Mouse (Mus musculus) testis, adult 2 months (tissue): ENCODE measurements around the gene Xkr7. TPM values are rescaled to one million over a fixed set of nuclear protein-coding genes. Genes with fewer than 3 reads are reported as not detected.
A peak's percentile ranks its signal among the peaks of the same experiment; 100 is the strongest.

Experiments
- H3K27ac ChIP-seq: fragments of 200-500 bp; 2 replicates; pipeline ENCODE4 v1.5.1; 2012; ENCODE audit warnings: low read depth, low read length; ENCODE audit not compliant: control insufficient read depth, insufficient read depth
- H3K27me3 ChIP-seq: fragments of 200-500 bp; 2 replicates; pipeline ENCODE4 v1.6.1; 2012; ENCODE audit warnings: mild to moderate bottlenecking, low read length, moderate library complexity; ENCODE audit not compliant: control insufficient read depth, insufficient read depth
- H3K36me3 ChIP-seq: fragments of 200-500 bp; 2 replicates; pipeline ENCODE4 v1.6.1; 2012; ENCODE audit warnings: mild to moderate bottlenecking, low read length; ENCODE audit not compliant: control insufficient read depth, insufficient read depth
- H3K4me1 ChIP-seq: fragments of 200-500 bp; 2 replicates; pipeline ENCODE4 v1.6.1; 2012; ENCODE audit warnings: low read length; ENCODE audit not compliant: control insufficient read depth, insufficient read depth
- H3K4me3 ChIP-seq: fragments of 200-500 bp; 2 replicates; pipeline ENCODE4 v1.5.1; 2012; ENCODE audit warnings: low read depth, mild to moderate bottlenecking, low read length, moderate library complexity, mixed read lengths; ENCODE audit not compliant: control insufficient read depth
- CTCF ChIP-seq: fragments of 200-500 bp; IDR thresholded peaks from 2 replicates; pipeline ENCODE4 v1.5.1; 2012; ENCODE audit warnings: low read depth, mild to moderate bottlenecking, inconsistent platforms, low read length, moderate library complexity; ENCODE audit not compliant: control insufficient read depth, insufficient read depth, insufficient replicate concordance
- POLR2A ChIP-seq: fragments of 200-500 bp; IDR thresholded peaks from 2 replicates; pipeline ENCODE4 v1.6.1; 2012; ENCODE audit warnings: low read depth, mild to moderate bottlenecking, inconsistent platforms, low read length, moderate library complexity; ENCODE audit not compliant: control insufficient read depth
- polyA plus RNA-seq: library from polyadenylated mRNA; depleted of rRNA; stranded (reverse); fragments of >200 nt; gene quantifications from 2 replicates; pipeline ENCODE4 v1.2.3, GENCODE M21; 2012

The Xkr7 gene
- polyA plus RNA-seq, 1 experiment: 1.1 TPM

DNA sequence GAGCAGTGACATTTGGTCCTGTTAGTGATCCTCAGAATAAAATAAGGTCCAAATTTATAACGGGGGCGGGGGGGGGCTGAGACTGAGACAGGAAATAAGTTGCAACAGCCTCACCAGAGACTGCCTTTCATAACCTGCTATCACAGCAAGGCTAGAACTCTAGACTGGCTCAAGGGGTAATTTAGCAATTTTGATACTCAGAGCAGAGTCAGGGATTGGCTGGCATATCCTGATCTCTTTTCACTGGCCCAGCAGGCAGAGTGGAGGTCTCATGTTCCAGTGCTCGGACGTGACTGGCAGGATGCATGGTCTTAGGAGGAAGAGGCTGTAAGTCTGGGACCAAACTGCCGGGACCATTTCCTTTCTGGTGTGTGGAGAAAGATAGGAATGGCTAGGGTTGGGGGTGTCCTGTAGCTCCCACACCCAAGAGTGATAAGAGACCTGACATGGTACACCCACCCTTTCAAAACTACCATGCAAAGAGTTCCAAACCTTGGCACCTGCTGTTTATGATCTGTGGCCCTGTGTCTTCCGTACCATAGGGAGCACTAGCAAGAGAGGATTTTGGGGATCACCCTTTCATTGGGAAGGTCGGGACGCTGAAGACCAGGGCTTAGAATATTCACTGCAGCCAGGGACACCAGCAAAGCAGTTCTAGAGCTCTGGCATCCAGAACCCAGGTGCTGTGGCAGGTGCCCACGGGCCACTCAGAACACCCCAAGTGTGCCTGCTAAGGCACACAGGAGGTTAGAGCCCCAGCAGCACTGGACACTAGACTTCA, 32.7 kb downstream of the Xkr7 start:
- Histone ChIP-seq H3K4me3 (no peak overlapping the region), H3K27ac (no peak overlapping the region), H3K36me3 (no peaks in the 10 kb centered on the region), H3K27me3 (no peaks in the 10 kb centered on the region), H3K4me1 (peaks cover 15% of the 10 kb centered on the region)
- TF ChIP-seq CTCF (no peak), POLR2A (no peak)

DNA sequence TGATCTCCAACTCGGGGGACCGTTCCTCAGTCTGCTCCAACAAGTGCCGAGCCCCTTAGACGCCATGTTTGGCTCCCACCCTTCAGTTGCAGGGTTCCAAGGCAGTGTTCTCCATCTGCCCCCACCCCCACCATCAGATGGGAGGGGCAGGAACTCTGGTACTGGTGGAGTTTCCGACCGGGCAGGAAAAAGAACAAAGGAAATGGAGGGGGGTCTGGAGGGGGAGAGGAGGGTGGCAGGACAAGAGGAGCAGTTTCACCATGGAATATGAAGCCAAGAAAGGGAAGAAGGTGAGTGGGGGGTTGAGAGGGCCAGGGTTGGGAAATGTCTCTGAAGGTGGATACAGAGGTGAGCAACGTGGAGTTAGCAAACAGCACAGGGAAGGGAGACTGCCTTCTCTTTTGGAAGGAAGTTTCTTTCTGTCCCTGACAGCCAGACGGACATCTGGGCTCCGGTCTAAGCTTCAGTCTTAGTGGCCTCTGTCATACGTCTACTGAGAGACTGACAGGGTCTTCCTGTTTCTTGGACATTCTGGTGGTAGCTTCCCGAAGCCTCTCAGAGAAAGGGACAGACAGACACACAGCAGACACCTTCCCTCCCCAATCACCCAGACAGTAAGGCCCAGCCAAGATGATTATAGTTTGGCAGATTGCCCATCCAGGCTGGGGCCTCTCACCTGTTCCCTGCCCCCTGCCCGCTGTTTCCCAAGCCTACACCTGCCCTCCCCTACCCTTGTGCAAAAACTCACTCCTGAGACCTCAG, 34.3 kb downstream of the Xkr7 start, which contains the start of gene Ccm2l:
Gene Ccm2l (plus strand): TSS at position 209 of the 762 bp plus-strand sequence.
- Histone ChIP-seq H3K4me3 (no peak within 1 kb of the TSS), H3K27me3 (no peaks in the 10 kb centered on the region), H3K4me1 (peaks cover 15% of the 10 kb centered on the region)

DNA sequence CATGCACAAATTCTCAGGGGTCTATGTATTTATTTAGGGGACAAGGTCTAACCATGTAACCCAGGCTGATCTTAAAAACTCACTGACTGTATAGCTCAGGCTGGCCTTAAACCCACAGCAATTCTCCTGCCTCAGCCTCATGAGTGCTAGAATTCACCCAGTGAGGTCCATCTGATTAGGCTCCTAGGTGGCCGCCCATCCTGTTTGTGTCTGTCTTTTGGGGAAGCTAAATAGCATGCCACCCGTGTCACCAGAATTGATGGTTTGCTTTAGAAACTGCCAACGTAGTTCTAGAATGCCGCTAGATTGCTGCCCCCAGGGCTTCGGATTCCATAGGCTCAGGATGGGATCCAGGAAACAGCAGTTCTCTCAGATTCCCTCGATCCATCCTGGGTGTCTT, 35.3 kb downstream of the Xkr7 start:
- no peaks in the 10 kb centered on the region for H3K36me3 ChIP-seq
- H3K27ac ChIP-seq: no peak overlapping the region
- H3K4me3 ChIP-seq: no peak overlapping the region
- no peaks in the 10 kb centered on the region for H3K27me3 ChIP-seq
- no peak for TF ChIP-seq POLR2A
- no peak for TF ChIP-seq CTCF
- H3K4me1 ChIP-seq: peaks cover 22% of the 10 kb centered on the region

More for the DNA sequence above, 34.3 kb downstream of the Xkr7 start, which contains the start of gene Ccm2l:
- TF ChIP-seq CTCF: no peak
- no peak for TF ChIP-seq POLR2A
- H3K27ac ChIP-seq: no peak within 1 kb of the TSS
- H3K36me3 ChIP-seq: no peaks in the 10 kb centered on the region

DNA sequence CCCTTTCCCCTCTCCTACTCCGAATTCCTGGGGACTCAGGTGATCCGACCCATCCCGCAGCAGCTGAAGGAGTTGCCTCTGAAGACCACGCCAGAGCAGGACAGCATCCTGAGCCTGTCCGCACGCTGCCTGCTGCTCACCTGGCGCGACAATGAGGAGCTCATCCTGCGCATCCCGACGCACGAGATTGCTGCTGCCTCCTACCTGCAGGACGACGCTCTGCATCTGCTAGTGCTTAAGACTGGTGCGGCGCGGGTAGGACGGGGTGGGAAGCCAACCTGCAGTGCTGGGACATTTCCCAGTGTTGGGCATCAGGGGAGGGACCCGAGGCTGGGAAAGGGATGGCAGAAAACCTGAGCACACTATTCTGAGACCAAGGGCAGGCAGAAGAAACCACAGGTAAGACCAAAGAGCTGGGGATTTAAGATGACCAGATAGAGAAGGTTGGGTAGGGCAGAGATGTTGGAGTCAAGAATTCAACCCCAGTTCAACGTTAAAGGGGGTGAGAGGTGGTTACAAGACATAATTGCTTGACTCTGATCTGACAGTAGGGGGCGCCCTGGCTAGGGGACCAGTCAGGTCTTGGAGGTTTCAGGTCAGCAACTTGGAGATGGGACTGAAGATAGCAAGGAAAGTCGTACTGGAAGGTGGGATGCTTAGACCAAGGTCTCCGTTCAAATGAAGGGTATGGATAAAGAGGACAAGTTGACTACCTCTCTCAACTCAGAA, 39.3 kb downstream of the Xkr7 start:
- peak overlapping the region; percentile 19; the same call in 1 of the 2 replicates for H3K4me3 ChIP-seq
- no peaks in the 10 kb centered on the region for H3K27me3 ChIP-seq
- no peak overlapping the region for H3K27ac ChIP-seq
- H3K4me1 ChIP-seq: peaks cover 25% of the 10 kb centered on the region
- H3K36me3 ChIP-seq: no peaks in the 10 kb centered on the region
- TF ChIP-seq CTCF: peak; percentile 70; the same call in 1 of the 2 replicates
- no peak for TF ChIP-seq POLR2A

DNA sequence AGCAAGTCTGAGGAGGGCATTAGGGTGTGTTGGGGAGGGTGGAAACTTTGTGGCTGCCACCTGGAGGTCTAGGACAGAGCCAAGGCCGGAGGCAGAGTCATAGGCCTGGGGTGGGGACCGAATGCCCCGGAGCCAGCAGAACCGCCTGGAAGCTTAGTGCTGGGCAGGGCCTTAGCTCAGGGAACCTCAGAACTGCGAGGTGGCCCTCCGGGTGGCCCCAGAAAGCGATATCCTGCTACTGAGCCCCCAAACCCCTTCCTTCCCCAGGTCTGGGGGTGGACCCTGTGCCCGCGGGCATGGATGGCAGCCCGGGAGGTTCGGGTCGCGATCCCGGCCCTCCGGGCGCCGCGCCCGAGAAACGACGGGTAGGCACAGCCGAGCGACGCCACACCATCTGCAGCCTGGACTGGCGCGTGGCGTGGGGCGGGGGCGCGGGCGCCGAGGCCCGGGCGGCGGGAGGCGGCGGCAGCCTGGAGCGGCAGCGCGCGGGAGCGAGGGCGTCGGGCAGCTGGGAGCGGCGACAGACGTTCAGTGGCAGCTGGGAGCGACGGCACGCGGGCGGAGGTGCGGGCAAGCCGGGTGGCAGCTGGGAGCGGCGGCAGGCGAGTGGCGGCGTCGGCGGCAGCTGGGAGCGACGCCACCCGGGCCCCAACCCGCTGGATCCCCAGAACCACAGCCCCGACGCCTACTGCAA, 40.0 kb downstream of the Xkr7 start:
- Histone ChIP-seq H3K4me3 (peak overlapping the region; percentile 19), H3K4me1 (peaks cover 25% of the 10 kb centered on the region), H3K27me3 (no peaks in the 10 kb centered on the region), H3K27ac (no peak overlapping the region), H3K36me3 (no peaks in the 10 kb centered on the region)
- TF ChIP-seq POLR2A: no peak
- no peak for TF ChIP-seq CTCF

DNA sequence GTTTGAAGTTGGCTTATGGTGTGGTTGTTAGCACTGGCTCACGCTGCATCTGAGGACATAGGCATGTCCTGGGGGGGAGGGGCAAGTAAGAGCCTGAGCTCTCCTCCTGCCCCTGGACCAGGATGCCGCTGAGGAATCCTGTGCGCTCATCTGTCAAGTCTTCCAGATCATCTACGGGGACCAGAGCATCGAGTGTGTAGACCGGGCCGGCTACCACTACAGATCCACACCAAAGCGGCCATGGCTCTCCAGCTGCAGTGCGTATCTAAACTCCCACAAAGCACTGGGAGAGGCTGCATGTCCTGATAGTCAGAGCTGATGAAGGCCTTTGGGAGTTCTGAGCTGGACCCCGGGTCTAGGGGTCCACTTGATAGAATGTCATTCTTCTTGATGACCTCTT, 43.0 kb downstream of the Xkr7 start:
- TF ChIP-seq CTCF (no peak), POLR2A (no peak)
- H3K27ac ChIP-seq: no peak overlapping the region
- no peak overlapping the region for H3K4me3 ChIP-seq
- H3K27me3 ChIP-seq: no peaks in the 10 kb centered on the region
- H3K4me1 ChIP-seq: peaks cover 18% of the 10 kb centered on the region
- H3K36me3 ChIP-seq: no peaks in the 10 kb centered on the region
